Mouse (Mus musculus): ENCODE data around the gene Klrg2. TPM values are rescaled to one million over a fixed set of nuclear protein-coding genes. Genes with fewer than 3 reads are reported as not detected.

Klrg2 gene
- polyA plus RNA-seq, 1 experiment from 2014 or later = 0.44 TPM

DNA sequence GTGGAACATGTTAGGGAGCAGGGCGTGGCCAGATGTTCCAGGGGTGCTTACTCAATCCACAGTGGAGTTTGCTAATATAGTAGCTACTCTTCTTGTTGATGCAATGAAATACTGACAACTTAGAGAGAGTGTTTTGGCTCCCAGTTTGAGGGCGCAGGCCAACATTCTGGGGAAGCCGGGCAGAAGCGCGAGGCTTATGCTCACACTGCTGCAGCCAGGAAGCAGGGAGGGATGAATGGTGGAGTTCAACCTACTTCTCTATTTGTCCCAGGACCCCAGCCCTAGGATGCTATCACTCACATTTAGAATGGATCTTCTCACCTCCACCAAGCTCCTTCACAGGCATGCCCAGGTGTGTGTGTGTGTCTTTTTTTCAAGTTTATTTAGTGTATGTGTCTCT lies 11.0 kb downstream of the Klrg2 start:
- Histone ChIP-seq H3K27ac (ENCODE audit: low read depth, low read length) (no peak overlapping the region), H3K4me1 (replicated peaks; ENCODE audit: control insufficient read depth, insufficient read depth, low read length) (no peaks in the 10 kb centered on the region), H3K4me2 (replicated peaks; ENCODE audit: low read depth) (no peak overlapping the region), H3K27me3 (replicated peaks; ENCODE audit: control insufficient read depth, insufficient read depth, low read length) (no peaks in the 10 kb centered on the region), H3K9me3 (ENCODE audit: control insufficient read depth) (no peaks in the 10 kb centered on the region), H3K9ac (ENCODE audit: low read depth, low read length) (no peak overlapping the region), H3K4me3 (ENCODE audit: low read depth, low read length) (no peak overlapping the region), H3K36me3 (ENCODE audit: control insufficient read depth, insufficient read depth) (peaks cover 3% of the 10 kb centered on the region; the same call in 1 of the 2 replicates)
- TF ChIP-seq CTCF (IDR thresholded peaks at IDR 0.05; ENCODE audit: low read depth) = no peak
- WGBS = 98% methylated on average over 5 of the region's 5 CpGs
- ATAC-seq = no peak

DNA sequence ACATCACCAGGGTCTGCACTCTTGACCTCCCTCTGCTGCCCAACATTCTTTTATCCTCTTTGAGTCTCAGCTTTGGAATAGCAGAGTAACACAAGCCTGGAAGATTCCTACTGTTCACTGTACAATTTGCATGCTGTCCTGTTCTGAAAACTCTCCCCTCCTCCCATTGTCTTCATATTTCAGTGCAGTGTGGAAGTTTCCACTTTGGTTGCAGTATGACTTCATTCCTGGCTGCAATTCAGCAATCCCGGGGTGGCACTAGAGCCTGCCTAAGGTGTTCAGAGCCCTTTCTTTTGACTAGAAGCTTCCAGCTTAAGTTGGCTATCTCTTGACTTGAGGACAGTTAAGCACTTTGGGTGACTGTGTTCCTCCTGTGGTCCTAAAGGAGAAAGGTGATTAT lies 12.6 kb downstream of the Klrg2 start:
- no peak overlapping the region for H3K9ac ChIP-seq (ENCODE audit: low read depth, low read length)
- TF ChIP-seq CTCF (IDR thresholded peaks at IDR 0.05; ENCODE audit: low read depth) = no peak
- ATAC-seq = no peak
- H3K27me3 ChIP-seq (replicated peaks; ENCODE audit: control insufficient read depth, insufficient read depth, low read length) = no peaks in the 10 kb centered on the region
- H3K36me3 ChIP-seq (ENCODE audit: control insufficient read depth, insufficient read depth) = peaks cover 10% of the 10 kb centered on the region; the same call in 1 of the 2 replicates
- no peak overlapping the region for H3K4me3 ChIP-seq (ENCODE audit: low read depth, low read length)
- 70% methylated on average over 1 of the region's 1 CpGs for WGBS
- H3K4me1 ChIP-seq (replicated peaks; ENCODE audit: control insufficient read depth, insufficient read depth, low read length) = no peaks in the 10 kb centered on the region
- no peaks in the 10 kb centered on the region for H3K9me3 ChIP-seq (ENCODE audit: control insufficient read depth)
- H3K27ac ChIP-seq (ENCODE audit: low read depth, low read length) = no peak overlapping the region
- H3K4me2 ChIP-seq (replicated peaks; ENCODE audit: low read depth) = no peak overlapping the region

DNA sequence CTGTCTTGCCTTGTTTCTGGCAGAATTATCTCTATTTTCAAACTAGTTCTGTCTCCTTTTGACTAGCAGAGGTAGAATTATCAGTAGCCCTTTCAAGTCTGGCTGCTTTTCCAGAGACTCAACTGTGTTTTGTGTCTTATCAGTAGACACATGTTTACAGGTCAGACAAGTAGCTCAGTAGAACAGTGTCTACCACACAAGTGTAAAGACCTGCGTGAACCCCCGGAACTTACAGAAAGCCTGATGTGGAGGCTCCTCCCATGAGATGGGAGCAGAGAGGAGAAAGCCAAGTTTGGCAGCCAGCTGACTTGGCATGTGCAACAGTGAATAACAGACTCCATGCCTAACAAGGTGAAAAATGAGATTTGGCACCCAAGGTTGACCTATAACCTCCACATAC lies 13.6 kb downstream of the Klrg2 start:
- 68% methylated on average over 2 of the region's 2 CpGs for WGBS
- TF ChIP-seq CTCF (IDR thresholded peaks at IDR 0.05; ENCODE audit: low read depth) = no peak
- peaks cover 16% of the 10 kb centered on the region; the same call in 1 of the 2 replicates for H3K36me3 ChIP-seq (ENCODE audit: control insufficient read depth, insufficient read depth)

DNA sequence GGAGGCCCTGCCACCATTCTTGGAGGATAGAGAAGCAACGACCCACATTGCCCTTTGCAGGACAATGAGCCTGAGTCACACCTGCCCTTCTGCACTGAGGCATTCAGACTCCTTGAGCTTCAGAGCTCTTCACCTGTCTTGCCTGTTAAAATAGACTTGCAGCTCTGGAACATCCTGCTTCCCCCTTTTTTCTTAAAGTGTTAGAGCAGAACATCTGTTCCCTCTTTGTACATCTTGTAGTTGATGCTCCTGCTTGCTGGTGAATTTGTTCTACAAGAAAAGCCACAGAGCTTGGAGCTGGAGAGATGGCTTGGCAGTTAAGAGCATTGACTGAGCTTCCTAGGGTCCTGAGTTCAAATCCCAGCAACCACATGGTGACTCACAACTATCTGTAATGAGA lies 14.6 kb downstream of the Klrg2 start:
- Histone ChIP-seq H3K4me1 (replicated peaks; ENCODE audit: control insufficient read depth, insufficient read depth, low read length) (no peaks in the 10 kb centered on the region), H3K36me3 (ENCODE audit: control insufficient read depth, insufficient read depth) (peaks cover 23% of the 10 kb centered on the region; the same call in 1 of the 2 replicates), H3K9ac (ENCODE audit: low read depth, low read length) (no peak overlapping the region), H3K4me2 (replicated peaks; ENCODE audit: low read depth) (no peak overlapping the region), H3K4me3 (ENCODE audit: low read depth, low read length) (no peak overlapping the region), H3K27ac (ENCODE audit: low read depth, low read length) (no peak overlapping the region), H3K27me3 (replicated peaks; ENCODE audit: control insufficient read depth, insufficient read depth, low read length) (no peaks in the 10 kb centered on the region), H3K9me3 (ENCODE audit: control insufficient read depth) (no peaks in the 10 kb centered on the region)
- 94% methylated on average over 1 of the region's 1 CpGs for WGBS
- no peak for ATAC-seq
- TF ChIP-seq CTCF (IDR thresholded peaks at IDR 0.05; ENCODE audit: low read depth) = no peak

More for the DNA sequence above, 13.6 kb downstream of the Klrg2 start:
- ATAC-seq = no peak
- Histone ChIP-seq H3K27me3 (replicated peaks; ENCODE audit: control insufficient read depth, insufficient read depth, low read length) (no peaks in the 10 kb centered on the region), H3K4me2 (replicated peaks; ENCODE audit: low read depth) (no peak overlapping the region), H3K27ac (ENCODE audit: low read depth, low read length) (no peak overlapping the region), H3K4me1 (replicated peaks; ENCODE audit: control insufficient read depth, insufficient read depth, low read length) (no peaks in the 10 kb centered on the region), H3K9ac (ENCODE audit: low read depth, low read length) (no peak overlapping the region), H3K9me3 (ENCODE audit: control insufficient read depth) (no peaks in the 10 kb centered on the region), H3K4me3 (ENCODE audit: low read depth, low read length) (no peak overlapping the region)

DNA sequence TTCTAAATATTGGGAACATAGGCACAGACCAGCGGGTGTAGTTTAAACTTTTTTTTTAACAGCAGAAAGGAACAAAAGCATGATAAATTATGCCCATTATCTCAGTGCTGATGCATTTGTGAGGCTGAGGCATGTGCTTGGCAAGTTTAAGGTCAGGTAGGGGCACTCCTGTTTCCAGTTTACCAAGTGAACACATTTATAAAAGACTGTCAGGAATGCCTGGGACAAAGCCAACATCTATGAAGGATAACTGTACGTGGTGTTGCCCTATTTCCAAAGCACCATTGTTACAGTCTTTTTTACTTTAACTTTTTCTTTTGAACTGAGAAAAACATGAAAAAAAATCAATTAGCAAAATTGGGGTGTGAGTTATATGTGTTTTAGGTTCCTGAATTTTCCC lies 27.1 kb downstream of the Klrg2 start:
- no peaks in the 10 kb centered on the region for H3K4me1 ChIP-seq (replicated peaks; ENCODE audit: control insufficient read depth, insufficient read depth, low read length)
- no peak overlapping the region for H3K9ac ChIP-seq (ENCODE audit: low read depth, low read length)
- ATAC-seq = no peak
- no peaks in the 10 kb centered on the region for H3K27me3 ChIP-seq (replicated peaks; ENCODE audit: control insufficient read depth, insufficient read depth, low read length)
- H3K36me3 ChIP-seq (ENCODE audit: control insufficient read depth, insufficient read depth) = peaks cover 34% of the 10 kb centered on the region
- no peak overlapping the region for H3K4me3 ChIP-seq (ENCODE audit: low read depth, low read length)
- H3K4me2 ChIP-seq (replicated peaks; ENCODE audit: low read depth) = no peak overlapping the region
- H3K27ac ChIP-seq (ENCODE audit: low read depth, low read length) = no peak overlapping the region
- no peak for TF ChIP-seq CTCF (IDR thresholded peaks at IDR 0.05; ENCODE audit: low read depth)
- WGBS = 84% methylated on average over 2 of the region's 2 CpGs
- H3K9me3 ChIP-seq (ENCODE audit: control insufficient read depth) = no peaks in the 10 kb centered on the region

DNA sequence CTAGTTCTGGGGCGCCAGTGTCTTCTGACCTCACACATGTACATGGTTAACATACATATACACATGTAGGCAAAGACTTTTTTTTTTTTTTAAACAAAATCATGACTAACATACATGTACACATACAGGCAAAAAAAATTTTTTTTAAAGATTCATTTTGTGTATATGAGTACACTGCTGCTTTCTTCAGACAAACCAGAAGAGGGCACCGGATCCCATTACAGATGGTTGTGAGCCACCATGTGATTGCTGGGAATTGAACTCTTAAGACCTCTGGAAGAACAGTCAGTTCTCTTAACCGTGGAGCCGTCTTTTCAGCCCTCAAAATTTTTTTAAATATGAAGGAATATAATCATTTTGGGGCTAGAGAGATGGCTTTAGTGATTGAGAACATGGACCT lies 39.6 kb downstream of the Klrg2 start:
- no peaks in the 10 kb centered on the region for H3K9me3 ChIP-seq (ENCODE audit: control insufficient read depth)
- ATAC-seq = no peak
- H3K27me3 ChIP-seq (replicated peaks; ENCODE audit: control insufficient read depth, insufficient read depth, low read length) = no peaks in the 10 kb centered on the region
- no peak overlapping the region for H3K27ac ChIP-seq (ENCODE audit: low read depth, low read length)
- no peaks in the 10 kb centered on the region for H3K4me1 ChIP-seq (replicated peaks; ENCODE audit: control insufficient read depth, insufficient read depth, low read length)
- no peak overlapping the region for H3K4me2 ChIP-seq (replicated peaks; ENCODE audit: low read depth)
- H3K36me3 ChIP-seq (ENCODE audit: control insufficient read depth, insufficient read depth) = peaks cover 48% of the 10 kb centered on the region
- no peak overlapping the region for H3K9ac ChIP-seq (ENCODE audit: low read depth, low read length)
- H3K4me3 ChIP-seq (ENCODE audit: low read depth, low read length) = no peak overlapping the region
- whole genome bisulfite sequencing = 94% methylated on average over 4 of the region's 4 CpGs
- peak; percentile 41; the same call in 1 of the 2 replicates for TF ChIP-seq CTCF (IDR thresholded peaks at IDR 0.05; ENCODE audit: low read depth)

DNA sequence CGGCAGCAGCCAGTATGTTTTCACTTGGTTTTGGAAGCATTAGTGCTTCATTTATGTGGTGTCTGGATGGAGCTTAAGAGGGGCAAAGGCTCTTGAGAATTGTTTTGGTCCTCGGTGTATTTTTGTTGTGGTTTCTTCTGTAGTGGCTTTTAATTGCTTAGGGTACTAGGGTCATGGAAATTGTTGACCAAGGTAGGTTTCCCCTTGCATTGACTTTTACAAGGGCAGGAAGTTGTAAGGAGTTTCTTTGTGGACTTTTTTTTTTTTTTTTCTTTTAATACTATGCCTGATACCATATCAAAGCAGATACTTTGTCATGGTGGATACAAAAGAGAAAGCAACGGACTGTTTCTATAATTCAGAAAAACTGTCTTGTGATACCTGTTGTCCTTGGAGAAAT lies 55.3 kb downstream of the Klrg2 start:
- TF ChIP-seq CTCF (IDR thresholded peaks at IDR 0.05; ENCODE audit: low read depth) = no peak
- no peak for ATAC-seq
- no peak overlapping the region for H3K27ac ChIP-seq (ENCODE audit: low read depth, low read length)
- H3K9ac ChIP-seq (ENCODE audit: low read depth, low read length) = no peak overlapping the region
- H3K27me3 ChIP-seq (replicated peaks; ENCODE audit: control insufficient read depth, insufficient read depth, low read length) = no peaks in the 10 kb centered on the region
- H3K9me3 ChIP-seq (ENCODE audit: control insufficient read depth) = no peaks in the 10 kb centered on the region
- H3K4me3 ChIP-seq (ENCODE audit: low read depth, low read length) = no peak overlapping the region
- WGBS = 90% methylated on average over 3 of the region's 3 CpGs
- H3K4me1 ChIP-seq (replicated peaks; ENCODE audit: control insufficient read depth, insufficient read depth, low read length) = no peaks in the 10 kb centered on the region
- peaks cover 27% of the 10 kb centered on the region for H3K36me3 ChIP-seq (ENCODE audit: control insufficient read depth, insufficient read depth)
- no peak overlapping the region for H3K4me2 ChIP-seq (replicated peaks; ENCODE audit: low read depth)
